Mouse (Mus musculus) frontal cortex, adult 2 months (tissue): ENCODE results near the gene Mrpl27. TPM values are rescaled to one million over a fixed set of nuclear protein-coding genes. Genes with fewer than 3 reads are reported as not detected.

ENCODE experiments used
- polyA plus RNA-seq: library from polyadenylated mRNA; depleted of rRNA; stranded (reverse); fragments of >200 nt; gene quantifications from 2 replicates; pipeline ENCODE4 v1.2.3, GENCODE M21; 2012; rRNA removed

Gene Mrpl27
- polyA plus RNA-seq, 1 experiment: 136 TPM

Other genes with a start within 250 kb of the Mrpl27 start
- 188 and 191 TPM in 2 replicates for gene Cacna1g, start 179.6 kb upstream of the Mrpl27 start, polyA plus RNA-seq
- gene Spata20, start 167.6 kb upstream of the Mrpl27 start, polyA plus RNA-seq: 0.24 and 0.34 TPM in 2 replicates
- gene Epn3, start 153.8 kb upstream of the Mrpl27 start, polyA plus RNA-seq: 0.60 and 1.2 TPM in 2 replicates
- 1.9 and 2.0 TPM in 2 replicates for gene Mycbpap, start 132.0 kb upstream of the Mrpl27 start, polyA plus RNA-seq
- 11.8 and 12.5 TPM in 2 replicates for gene Rsad1, start 104.5 kb upstream of the Mrpl27 start, polyA plus RNA-seq
- gene Chad, start 88.7 kb upstream of the Mrpl27 start, polyA plus RNA-seq: 0.11 and 0.22 TPM in 2 replicates
- 16.1 and 17.0 TPM in 2 replicates for gene Acsf2, start 51.9 kb upstream of the Mrpl27 start, polyA plus RNA-seq
- gene Lrrc59, start 24.0 kb upstream of the Mrpl27 start, polyA plus RNA-seq: 67.1 and 76.3 TPM in 2 replicates
- gene Eme1, start 197 bp downstream of the Mrpl27 start, polyA plus RNA-seq: 0.30 and 0.42 TPM in 2 replicates
- gene Xylt2, start 23.7 kb downstream of the Mrpl27 start, polyA plus RNA-seq: 26.6 and 27.0 TPM in 2 replicates
- gene Gm11541, start 50.7 kb downstream of the Mrpl27 start, polyA plus RNA-seq: not detected in 2 replicates
- 0.13 and 0.26 TPM in 2 replicates for gene Cdc34b, start 88.0 kb downstream of the Mrpl27 start, polyA plus RNA-seq
- gene Tmem92, start 128.9 kb downstream of the Mrpl27 start, polyA plus RNA-seq: 0.04 TPM in 1 of 2 replicates, not detected in the other